Mouse (Mus musculus): ENCODE data around the gene Cenpv. TPM values are rescaled to one million over a fixed set of nuclear protein-coding genes. Genes with fewer than 3 reads are reported as not detected.
A peak's percentile ranks its signal among the peaks of the same experiment; 100 is the strongest.

Cenpv gene
- total RNA-seq, 2 experiments from 2014 or later = 13.6 to 22.4 TPM

- DNase-seq (ENCODE audit: low spot score in 2 of 2) = no peak
Observed at GRCm38 (mm10) chr11:62554163-62554855, 15.2 kb upstream of the Cenpv start.

GRCm38 (mm10) chr11:62553633-62554032, 14.6 kb upstream of the Cenpv start:
- DNase-seq (ENCODE audit: low spot score in 2 of 2) = no peak

- no peak for DNase-seq (ENCODE audit: low spot score in 2 of 2)
Observed at GRCm38 (mm10) chr11:62553186-62553585, 14.1 kb upstream of the Cenpv start.

- peak; percentile 87 to 93 for DNase-seq (ENCODE audit: low spot score in 2 of 2)
Observed at GRCm38 (mm10) chr11:62551226-62552119, 12.4 kb upstream of the Cenpv start.

- peak; percentile 98 to 99 for DNase-seq (ENCODE audit: low spot score in 2 of 2)
Observed at GRCm38 (mm10) chr11:62550727-62551225, 11.7 kb upstream of the Cenpv start, which contains the start of gene Ubb. Gene Ubb (plus strand): TSS chr11:62551171.

GRCm38 (mm10) chr11:62550227-62550685, 11.2 kb upstream of the Cenpv start:
- DNase-seq (ENCODE audit: low spot score in 2 of 2) = peak in 1 of 2 experiments; percentile 52

- DNase-seq (ENCODE audit: low spot score in 2 of 2) = peak; percentile 66 to 84
Observed at GRCm38 (mm10) chr11:62549782-62550181, 10.7 kb upstream of the Cenpv start.

GRCm38 (mm10) chr11:62543991-62544390, 4.9 kb upstream of the Cenpv start:
- DNase-seq (ENCODE audit: low spot score in 2 of 2) = no peak

GRCm38 (mm10) chr11:62541581-62541980, 2.5 kb upstream of the Cenpv start:
- no peak for DNase-seq (ENCODE audit: low spot score in 2 of 2)

- no peak for DNase-seq (ENCODE audit: low spot score in 2 of 2)
Observed at GRCm38 (mm10) chr11:62540969-62541368, 1.9 kb upstream of the Cenpv start.

GRCm38 (mm10) chr11:62540167-62540566, 1.1 kb upstream of the Cenpv start:
- DNase-seq (ENCODE audit: low spot score in 2 of 2) = no peak

- peak; percentile 35 to 68 for DNase-seq (ENCODE audit: low spot score in 2 of 2)
Observed at GRCm38 (mm10) chr11:62538321-62539088, 556 bp downstream of the Cenpv start.

GRCm38 (mm10) chr11:62537590-62537989, 1.5 kb downstream of the Cenpv start:
- DNase-seq (ENCODE audit: low spot score in 2 of 2) = no peak

GRCm38 (mm10) chr11:62537089-62537488, 2.0 kb downstream of the Cenpv start:
- DNase-seq (ENCODE audit: low spot score in 2 of 2) = no peak

GRCm38 (mm10) chr11:62522283-62522682, 16.8 kb downstream of the Cenpv start:
- no peak for DNase-seq (ENCODE audit: low spot score in 2 of 2)

- no peak for DNase-seq (ENCODE audit: low spot score in 2 of 2)
Observed at GRCm38 (mm10) chr11:62518991-62519390, 20.1 kb downstream of the Cenpv start.

- DNase-seq (ENCODE audit: low spot score in 2 of 2) = no peak
Observed at GRCm38 (mm10) chr11:62513311-62513710, 25.8 kb downstream of the Cenpv start.

GRCm38 (mm10) chr11:62512529-62513080, 26.5 kb downstream of the Cenpv start:
- DNase-seq (ENCODE audit: low spot score in 2 of 2) = no peak

- no peak for DNase-seq (ENCODE audit: low spot score in 2 of 2)
Observed at GRCm38 (mm10) chr11:62511444-62512202, 27.4 kb downstream of the Cenpv start.

- DNase-seq (ENCODE audit: low spot score in 2 of 2) = no peak
Observed at GRCm38 (mm10) chr11:62510956-62511355, 28.1 kb downstream of the Cenpv start.
